11 mouse cellular contexts compared by ENCODE assay signal in the genomic region with DNA sequence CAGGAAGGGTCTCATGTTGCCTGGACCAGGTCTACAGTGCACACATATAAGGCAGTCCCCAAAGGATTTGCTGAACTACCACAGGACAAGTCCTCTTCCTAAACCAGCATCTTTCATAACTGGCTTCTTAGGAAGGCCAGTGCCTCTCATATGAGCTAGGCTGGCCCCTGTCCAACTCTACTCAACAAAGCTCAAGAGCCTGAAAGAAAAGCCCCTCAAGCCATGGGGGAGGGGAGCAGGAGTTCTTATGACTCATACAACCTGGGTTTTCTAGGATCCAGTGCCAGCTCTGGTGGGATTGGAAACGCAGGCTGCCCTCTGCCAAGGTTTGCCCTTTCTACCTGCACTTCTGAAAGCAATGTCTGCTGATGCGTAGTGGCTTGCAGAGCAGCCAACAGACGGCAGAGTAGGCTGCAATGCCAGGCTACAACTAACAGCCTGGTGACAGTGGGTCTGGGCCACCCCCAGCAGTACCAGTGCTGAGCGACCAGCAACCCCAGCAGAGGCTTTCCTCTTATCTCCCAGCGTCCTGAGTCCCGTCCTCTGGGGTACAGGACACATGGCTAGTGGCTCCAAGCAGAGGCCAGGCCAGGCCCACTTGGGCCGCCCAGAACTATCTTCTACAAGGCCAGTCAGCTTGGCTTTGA.
DNase-seq lines count a peak whose midpoint lies in the region; ATAC-seq and TF ChIP-seq lines count a peak whose summit lies in the region.
"Had no signal": no experiment of that assay in that cellular context is flagged by ENCODE, and none has a peak within 500 bp of the region (broad histone marks: within the 10 kb centered on the region; RNA-seq: fewer than 3 reads in every experiment).

No protein-coding gene starts in this region.

- WGBS in limb, embryonic 12.5 days, result 75% methylated on average over 7 of the region's 7 CpGs
- WGBS in limb, embryonic 10.5 days, result 79% methylated on average over 7 of the region's 7 CpGs
- 69% methylated on average over 7 of the region's 7 CpGs for WGBS in limb, embryonic 14.5 days
- WGBS in stomach, embryonic 15.5 days, result 62% methylated on average over 7 of the region's 7 CpGs

- peak overlapping the region; percentile 41; the same call in 1 of the 2 replicates for H3K27ac ChIP-seq in limb, embryonic 12.5 days
- no peak overlapping the region for H3K27ac ChIP-seq in limb, embryonic 10.5 days
- peak overlapping the region; percentile 55; the same call in 1 of the 2 replicates for H3K27ac ChIP-seq in limb, embryonic 14.5 days (replicated peaks; ENCODE audit: low read depth, low read length)
- no peak overlapping the region for H3K27ac ChIP-seq in stomach, embryonic 15.5 days

- no peak for ATAC-seq in limb, embryonic 12.5 days (ENCODE audit: insufficient number of reproducible peaks, insufficient read depth, low FRiP score, low TSS enrichment, low read depth)
- no peak for ATAC-seq in limb, embryonic 14.5 days (ENCODE audit: low FRiP score, low read depth)
- ATAC-seq in stomach, embryonic 15.5 days (ENCODE audit: insufficient read depth, low FRiP score, low read depth), result 0 out of 2 replicates have a peak, but pooled peaks have one; percentile 14
- ATAC-seq in activated CD4-positive, CD25-positive, alpha-beta regulatory T cell, adult 4 months, result no peak

- H3K4me2 ChIP-seq in limb, embryonic 12.5 days, result no peak overlapping the region
- no peak overlapping the region for H3K4me2 ChIP-seq in limb, embryonic 14.5 days (replicated peaks; ENCODE audit: low read depth, low read length, severe bottlenecking)
- no peak overlapping the region for H3K4me2 ChIP-seq in stomach, embryonic 15.5 days

- no peaks in the 10 kb centered on the region for H3K36me3 ChIP-seq in limb, embryonic 12.5 days
- H3K36me3 ChIP-seq in limb, embryonic 10.5 days, result no peaks in the 10 kb centered on the region
- H3K36me3 ChIP-seq in limb, embryonic 14.5 days (ENCODE audit: control insufficient read depth, insufficient read depth, low read length), result peaks cover 5% of the 10 kb centered on the region; the same call in 1 of the 2 replicates
- H3K36me3 ChIP-seq in stomach, embryonic 15.5 days, result no peaks in the 10 kb centered on the region

- peak; percentile 82 to 86 for DNase-seq in cerebellum, postnatal 10 days
- no peak for DNase-seq in cerebellum, adult 11-12 months
- no peak for DNase-seq in limb, embryonic 10.5 days (ENCODE audit: low spot score)
- peak; percentile 77 for DNase-seq in limb, embryonic 14.5 days (ENCODE audit: low spot score)
- DNase-seq in adrenal gland, postnatal 25 days, result no peak
- DNase-seq: embryo, embryonic 11 days; layer of hippocampus, postnatal 36 days; spleen, adult 18-20 months had no signal

- peaks cover 8% of the 10 kb centered on the region for H3K4me1 ChIP-seq in limb, embryonic 12.5 days (replicated peaks)
- H3K4me1 ChIP-seq in limb, embryonic 10.5 days, result no peaks in the 10 kb centered on the region
- H3K4me1 ChIP-seq in limb, embryonic 14.5 days (ENCODE audit: control insufficient read depth, insufficient read depth, low read length), result peaks cover 16% of the 10 kb centered on the region
- H3K4me1 ChIP-seq in stomach, embryonic 15.5 days, result peaks cover 2% of the 10 kb centered on the region; the same call in 1 of the 2 replicates

- no peaks in the 10 kb centered on the region for H3K9me3 ChIP-seq in limb, embryonic 12.5 days
- H3K9me3 ChIP-seq in limb, embryonic 10.5 days (replicated peaks), result no peaks in the 10 kb centered on the region
- H3K9me3 ChIP-seq in limb, embryonic 14.5 days (ENCODE audit: control insufficient read depth, low read length), result no peaks in the 10 kb centered on the region
- H3K9me3 ChIP-seq in stomach, embryonic 15.5 days, result no peaks in the 10 kb centered on the region

- no peaks in the 10 kb centered on the region for H3K27me3 ChIP-seq in limb, embryonic 12.5 days
- H3K27me3 ChIP-seq in limb, embryonic 10.5 days (ENCODE audit: low read depth, poor library complexity, severe bottlenecking), result no peaks in the 10 kb centered on the region
- H3K27me3 ChIP-seq in limb, embryonic 14.5 days (ENCODE audit: control insufficient read depth, insufficient read depth, low read length), result no peaks in the 10 kb centered on the region
- no peaks in the 10 kb centered on the region for H3K27me3 ChIP-seq in stomach, embryonic 15.5 days (replicated peaks)

- TF ChIP-seq POLR2A in limb, embryonic 14.5 days (IDR thresholded peaks at IDR 0.05; ENCODE audit: borderline replicate concordance, extremely low read depth, insufficient read depth, insufficient read length), result no peak

- H3K4me3 ChIP-seq in limb, embryonic 12.5 days (replicated peaks), result no peak overlapping the region
- H3K4me3 ChIP-seq in limb, embryonic 10.5 days, result no peak overlapping the region
- no peak overlapping the region for H3K4me3 ChIP-seq in limb, embryonic 14.5 days (replicated peaks; ENCODE audit: low read length)
- no peak overlapping the region for H3K4me3 ChIP-seq in stomach, embryonic 15.5 days (replicated peaks)

- H3K9ac ChIP-seq in limb, embryonic 12.5 days (replicated peaks), result no peak overlapping the region
- H3K9ac ChIP-seq in limb, embryonic 14.5 days (ENCODE audit: low read depth, low read length, severe bottlenecking), result no peak overlapping the region
- no peak overlapping the region for H3K9ac ChIP-seq in stomach, embryonic 15.5 days

Comparison
In these comparisons a context has a peak if more than half of its experiments do, and no peak if none do; other contexts are left out.
1. DNase-seq: peak in cerebellum, postnatal 10 days (2 of 2) and limb, embryonic 14.5 days (single experiment); none in cerebellum, adult 11-12 months (single experiment), limb, embryonic 10.5 days (single experiment) and adrenal gland, postnatal 25 days (single experiment).
2. H3K27ac ChIP-seq: peak in limb, embryonic 12.5 days (single experiment) and limb, embryonic 14.5 days (single experiment); none in limb, embryonic 10.5 days (single experiment) and stomach, embryonic 15.5 days (single experiment).